Mouse (Mus musculus) adrenal gland, postnatal 10 days (tissue): ENCODE measurements at regions not wholly inside any gene's neighbourhood (a gene's known extent, or its start where the extent isn't known, plus 50 kb on each side); places are given as distances from the start of the nearest gene placed in this dataset.
A peak's percentile ranks its signal among the peaks of the same experiment; 100 is the strongest.

Experiments
- DNase-seq: peaks from one replicate; pipeline ENCODE4 v3.0.0; 2021; ENCODE audit warnings: mixed read lengths

DNA sequence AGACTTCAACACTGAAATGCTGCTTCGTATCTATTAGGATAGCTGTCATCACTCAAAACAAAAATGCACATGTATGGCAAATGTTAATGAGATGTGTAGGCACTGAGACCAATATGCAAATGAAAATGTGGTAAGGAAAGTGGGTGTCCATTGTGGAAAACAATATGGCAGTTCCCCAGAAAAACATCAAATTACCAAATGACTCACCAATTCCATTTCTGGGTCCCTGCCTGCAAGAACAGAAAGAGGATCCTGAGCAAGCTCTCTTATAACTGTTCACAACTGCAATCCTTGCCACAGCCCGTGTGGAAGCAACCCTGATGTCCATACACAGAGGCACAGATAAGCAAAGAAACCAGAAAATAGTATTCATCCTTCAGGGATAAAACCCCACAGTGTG is 442.0 kb downstream of the Defb40 start:
- no peak for DNase-seq

DNA sequence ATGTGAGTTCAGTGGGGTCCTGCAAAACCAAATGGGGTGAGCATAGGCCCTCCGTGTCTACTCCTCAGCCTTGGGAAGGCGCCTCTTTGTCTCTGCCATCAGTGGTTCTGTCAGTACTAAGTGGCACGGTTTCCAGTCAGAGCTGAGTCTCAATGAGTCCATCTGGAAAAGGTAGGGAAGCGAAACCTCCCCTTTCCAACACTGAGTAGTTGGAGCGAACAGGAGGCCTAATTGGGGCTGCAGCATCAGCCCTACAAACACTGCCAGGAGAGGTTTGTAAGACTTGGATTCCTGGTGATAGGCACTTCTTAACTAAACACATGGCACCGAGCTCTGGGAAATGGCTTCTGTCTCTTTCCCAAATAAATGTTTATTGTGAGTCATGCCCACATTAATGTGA is 449.9 kb downstream of the Defb40 start:
- no peak for DNase-seq

- DNase-seq, result no peak
Observed at GRCm38 (mm10) chr8:18512409-18512808, 465.6 kb downstream of the Defb40 start.

GRCm38 (mm10) chr8:18506158-18507022 is 471.7 kb downstream of the Defb40 start:
- DNase-seq, result no peak

DNA sequence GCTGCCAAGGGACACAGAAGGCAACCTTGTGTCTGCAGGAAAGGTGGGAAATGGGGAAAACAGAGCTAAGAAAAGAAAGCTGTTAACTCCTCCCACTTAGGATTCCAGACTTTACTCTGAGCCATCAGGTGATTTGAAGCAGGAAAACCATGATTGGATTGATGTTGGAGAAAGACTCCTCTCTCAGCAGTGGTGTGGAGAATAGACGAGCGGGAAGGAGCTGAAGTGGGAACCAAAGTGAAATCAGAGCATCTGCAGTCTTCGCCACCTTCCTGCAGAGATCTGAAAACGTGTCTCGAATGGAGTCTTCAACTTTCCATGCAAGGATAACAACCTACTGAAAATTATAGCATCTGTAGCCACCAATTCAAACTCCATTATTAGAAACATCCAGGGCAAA is 487.4 kb downstream of the Defb40 start:
- DNase-seq, result no peak

DNA sequence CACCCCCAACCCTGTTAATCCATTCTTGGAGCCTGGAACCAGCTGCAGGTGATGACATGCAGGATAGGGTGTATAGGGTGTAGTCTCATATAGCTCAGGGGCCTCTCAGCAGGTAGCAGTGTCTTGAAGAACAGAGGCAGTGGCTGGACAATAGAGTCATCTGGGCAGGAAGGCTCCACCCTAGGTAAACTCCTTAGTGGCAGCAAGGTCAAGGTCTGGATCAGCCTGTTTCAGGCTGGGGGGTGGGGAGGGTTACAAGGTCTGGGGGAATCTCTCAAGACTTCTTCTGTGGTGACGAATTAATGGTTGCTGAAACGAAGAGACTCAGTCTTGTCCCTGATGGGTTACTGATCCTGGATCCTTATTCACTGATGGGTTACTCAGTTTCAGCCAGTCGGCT is 498.0 kb downstream of the Defb40 start:
- DNase-seq, result no peak

DNA sequence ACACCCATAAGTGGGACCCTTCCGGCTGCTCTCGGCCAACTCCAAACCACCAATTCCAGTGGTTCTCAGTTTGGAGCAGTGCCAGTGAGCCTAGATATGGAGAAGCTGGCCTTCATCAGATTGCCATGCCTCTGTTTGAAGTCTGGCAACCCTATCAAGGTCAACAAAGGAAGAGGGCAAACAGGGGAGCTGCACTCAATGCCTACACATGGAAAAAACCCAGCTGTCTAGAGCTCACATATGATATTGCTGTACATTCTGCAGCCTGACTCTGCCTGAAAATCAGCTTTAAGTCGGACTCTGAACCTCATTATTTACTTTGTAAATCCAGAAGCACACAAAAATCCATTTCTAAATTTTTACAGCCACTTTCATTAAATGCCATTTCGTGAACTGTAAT is 499.9 kb downstream of the Defb40 start:
- DNase-seq, result no peak

DNA sequence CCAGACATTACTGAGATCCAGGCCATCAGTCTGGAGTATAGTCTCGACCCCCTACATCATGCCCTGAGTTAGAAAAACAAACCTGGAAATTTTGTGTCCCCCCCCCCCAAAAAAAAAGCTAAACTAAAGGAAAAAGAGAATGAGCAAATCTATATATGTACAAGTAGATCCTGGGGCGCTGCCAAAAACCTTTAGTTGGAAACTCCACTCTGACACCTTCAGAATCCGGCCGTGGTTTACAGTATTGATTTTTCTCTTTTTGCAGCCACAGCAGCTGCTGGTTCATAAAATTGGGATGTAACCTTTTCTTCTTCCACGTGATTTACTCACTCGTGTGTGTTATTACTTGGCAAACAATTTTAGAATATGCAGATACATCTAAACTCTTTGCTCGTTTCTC is 510.5 kb downstream of the Defb40 start:
- no peak for DNase-seq

DNA sequence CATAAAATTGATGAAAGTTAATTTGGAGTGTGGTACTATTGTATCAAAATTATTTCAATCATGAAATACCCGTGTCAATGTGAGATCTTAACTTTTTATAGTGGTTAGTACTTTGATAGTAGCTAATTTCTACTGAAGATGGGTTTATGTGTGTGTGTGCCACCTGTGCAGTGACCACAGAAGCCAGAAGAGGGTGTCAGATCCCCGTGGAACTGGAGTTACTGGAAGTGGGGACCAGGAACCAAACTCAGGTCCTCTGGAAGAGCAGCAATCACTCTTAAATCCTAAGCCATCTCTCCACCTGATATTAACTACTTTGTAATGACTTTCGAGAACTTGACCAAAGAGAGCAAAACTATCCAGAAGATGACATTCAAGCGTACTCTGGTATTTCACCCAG is 517.4 kb downstream of the Defb40 start:
- no peak for DNase-seq

GRCm38 (mm10) chr8:18457470-18457869 is 520.6 kb downstream of the Defb40 start:
- no peak for DNase-seq

- DNase-seq, result no peak
Observed at GRCm38 (mm10) chr8:18449015-18449414, 529.0 kb downstream of the Defb40 start.

GRCm38 (mm10) chr8:18442212-18442611 is 535.8 kb downstream of the Defb40 start:
- DNase-seq, result no peak

DNA sequence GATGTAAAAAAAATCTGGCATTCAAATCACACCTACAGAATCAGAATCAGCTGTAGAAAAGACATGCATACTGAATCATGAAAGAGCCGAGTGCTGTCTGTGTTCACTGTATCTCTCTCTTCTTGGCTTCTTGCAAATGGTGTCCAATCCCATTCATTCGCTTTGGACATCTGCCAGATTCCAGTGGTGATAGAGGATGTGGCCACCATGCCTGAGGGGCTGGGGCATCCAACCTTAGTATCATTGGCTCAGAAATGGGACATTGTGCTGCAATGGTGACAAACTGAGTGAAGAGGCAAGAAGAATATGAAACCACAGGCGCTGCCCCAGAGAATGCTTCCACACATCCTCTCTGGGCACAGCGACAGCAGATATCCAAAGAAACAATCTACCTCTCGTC is 555.2 kb downstream of the Defb40 start:
- no peak for DNase-seq

DNA sequence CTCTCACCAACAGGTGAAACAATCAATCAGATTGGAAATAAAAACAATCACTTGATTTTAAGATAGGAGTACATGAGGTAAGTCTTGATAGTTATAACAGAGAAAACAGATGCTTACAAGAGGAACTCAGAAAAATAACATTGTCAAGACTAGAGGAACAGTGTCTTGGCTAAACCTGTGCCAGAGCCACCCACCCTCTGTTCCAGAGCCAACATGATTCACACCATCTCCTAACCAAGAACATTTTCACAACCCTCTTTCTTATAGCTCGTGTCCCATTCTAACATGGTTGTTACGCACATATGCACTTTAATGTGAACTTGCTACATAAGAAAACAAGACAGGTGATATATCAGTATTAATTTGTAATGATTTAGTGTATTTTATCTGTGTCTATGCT is 565.6 kb downstream of the Defb40 start:
- no peak for DNase-seq

- DNase-seq, result peak; percentile 30
Observed at GRCm38 (mm10) chr8:18406446-18406845, 571.6 kb downstream of the Defb40 start.

GRCm38 (mm10) chr8:18388353-18388752 is 589.7 kb downstream of the Defb40 start:
- peak; percentile 55 for DNase-seq

- no peak for DNase-seq
Observed at GRCm38 (mm10) chr8:18381615-18382178, 596.4 kb downstream of the Defb40 start.

DNA sequence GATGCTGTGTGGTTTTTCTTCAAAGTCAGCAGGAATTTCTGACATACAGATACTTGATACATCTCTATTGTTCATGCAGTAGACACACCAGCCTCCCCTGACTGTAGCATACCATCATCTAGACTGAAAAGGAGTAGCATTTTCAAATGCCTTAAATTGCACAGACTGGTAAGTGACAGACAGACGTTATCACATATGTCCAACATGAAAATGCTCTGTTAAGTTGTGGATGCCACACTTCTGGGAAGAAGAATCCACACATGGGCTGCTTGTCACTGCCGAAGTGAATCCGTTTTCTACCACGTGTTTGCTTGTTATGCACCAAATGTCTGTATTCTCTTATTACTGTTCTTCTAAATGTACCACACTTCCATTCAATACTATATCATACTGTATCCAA is 629.3 kb downstream of the Defb40 start:
- DNase-seq, result no peak

DNA sequence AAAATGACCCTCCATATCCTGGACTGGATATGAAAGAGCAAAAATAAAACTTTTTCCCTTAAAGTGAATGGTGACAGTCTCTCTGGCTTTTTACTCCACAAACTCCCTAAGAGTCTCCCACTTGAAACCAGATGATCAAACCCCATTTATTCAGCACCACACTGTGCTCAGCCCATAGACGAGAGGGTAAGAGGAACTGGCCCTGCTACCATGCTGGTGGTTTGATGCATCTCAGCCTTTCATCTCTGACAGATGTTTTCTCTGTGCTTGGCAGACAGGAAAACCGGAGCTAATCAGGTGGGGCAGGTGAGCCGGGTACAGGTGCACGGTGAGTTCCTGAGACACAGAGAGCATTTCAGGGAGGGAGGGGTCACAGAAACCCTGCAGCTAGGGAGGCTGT is 631.8 kb downstream of the Defb40 start:
- DNase-seq, result no peak

DNA sequence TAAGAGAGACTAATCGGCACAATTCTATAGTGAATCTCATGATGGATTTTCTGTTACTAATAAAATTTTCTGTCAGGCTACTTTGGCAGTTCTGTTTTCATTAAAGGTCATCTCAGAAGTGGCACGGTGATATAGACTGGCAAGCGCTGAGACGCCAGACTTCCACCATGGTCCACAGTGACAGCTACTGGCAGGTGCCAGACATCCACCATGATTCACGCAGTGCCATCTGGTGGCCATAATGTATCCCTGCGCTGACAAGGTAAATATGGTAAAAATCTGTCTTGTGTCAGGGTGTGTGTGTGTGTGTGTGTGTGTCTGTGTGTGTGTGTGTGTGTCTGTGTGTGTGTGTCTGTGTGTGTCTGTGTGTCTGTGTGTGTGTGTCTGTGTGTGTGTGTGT is 632.7 kb downstream of the Defb40 start:
- DNase-seq, result peak; percentile 58

DNA sequence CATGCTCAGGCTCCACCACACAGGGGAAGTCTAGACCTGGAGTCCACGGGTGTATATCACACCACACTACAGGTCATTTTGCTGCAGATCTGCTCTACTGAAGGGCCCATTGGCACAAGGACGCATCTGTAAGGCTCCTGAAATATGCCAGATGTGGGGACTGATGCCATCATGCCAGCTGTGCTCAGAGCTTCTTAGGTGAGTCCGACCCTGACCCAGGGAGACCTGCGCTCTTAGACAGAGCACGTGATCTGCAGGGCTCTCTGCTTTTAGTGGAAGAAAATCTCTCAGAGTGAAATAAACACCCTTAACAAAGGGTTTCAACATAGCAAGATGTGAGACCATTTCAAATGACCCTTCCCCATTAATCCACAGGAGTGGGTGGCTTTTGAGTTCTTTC is 633.2 kb downstream of the Defb40 start:
- DNase-seq, result no peak

- no peak for DNase-seq
Observed at GRCm38 (mm10) chr8:18335576-18335975, 642.5 kb downstream of the Defb40 start.

DNA sequence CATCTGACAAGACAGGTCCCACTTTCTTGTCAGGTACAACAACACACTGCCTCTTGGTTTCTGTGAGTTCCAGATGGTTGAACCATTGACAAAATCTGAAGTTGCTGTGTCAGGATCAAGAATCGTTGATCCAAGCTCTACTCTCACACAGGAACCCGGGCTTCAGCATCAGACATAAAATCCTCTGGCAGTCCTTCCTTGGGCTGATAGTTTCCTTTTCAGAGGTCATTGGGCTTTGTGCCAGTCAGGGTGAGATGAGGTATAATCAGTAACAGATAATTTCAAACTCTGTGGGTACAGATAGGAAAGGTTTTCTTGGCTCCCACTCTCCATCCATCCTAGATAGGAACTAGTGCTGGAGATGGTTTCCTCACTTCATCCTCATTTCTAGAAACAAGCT is 649.5 kb downstream of the Defb40 start:
- no peak for DNase-seq

DNA sequence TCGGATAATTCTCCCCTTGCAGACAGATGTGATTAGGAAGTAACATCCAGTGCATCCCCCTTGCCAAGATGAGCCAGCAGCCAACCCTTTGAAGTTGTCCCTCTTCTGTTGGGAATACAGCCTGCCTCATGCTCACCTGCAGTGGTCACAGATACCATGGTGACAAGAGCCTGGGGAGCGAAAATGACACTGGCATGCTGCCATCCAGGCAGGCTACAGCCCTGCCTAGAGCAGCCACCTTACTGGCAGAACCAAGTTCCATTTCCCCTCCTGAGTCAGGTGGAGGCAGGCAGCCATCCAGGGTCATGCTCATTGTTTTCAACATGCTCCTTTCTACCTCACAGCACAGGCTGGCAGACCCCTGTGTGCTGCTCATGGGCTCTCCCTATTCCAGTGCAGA is 661.6 kb downstream of the Defb40 start:
- DNase-seq, result no peak
